Mouse (Mus musculus): ENCODE measurements around the gene Nckap5. TPM values are rescaled to one million over a fixed set of nuclear protein-coding genes. Genes with fewer than 3 reads are reported as not detected.

The Nckap5 gene
- polyA plus RNA-seq, 1 experiment, result 0.49 TPM

DNA sequence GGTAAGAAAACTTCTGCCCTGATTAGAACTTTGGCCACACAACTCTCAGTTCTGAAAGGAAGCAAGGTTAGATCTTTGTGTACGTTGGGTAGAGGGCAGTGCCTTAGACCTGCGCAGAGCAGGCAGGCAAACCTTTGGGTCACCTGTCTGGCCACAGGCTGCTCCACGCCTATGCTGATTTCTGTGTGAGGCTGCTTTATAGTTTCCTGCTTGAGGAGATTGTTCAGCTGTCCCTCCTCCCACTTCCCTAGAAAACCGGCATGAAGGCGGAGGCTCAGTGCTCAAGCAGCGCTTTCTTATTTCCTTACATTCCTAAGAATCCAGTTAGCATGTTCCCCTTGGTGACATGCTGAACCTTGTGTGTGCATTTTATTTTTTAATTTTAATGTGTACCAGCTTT lies 620.4 kb downstream of the Nckap5 start:
- Histone ChIP-seq H3K4me1 (peaks cover 17% of the 10 kb centered on the region), H3K9me3 (peaks cover 5% of the 10 kb centered on the region; the same call in 1 of the 2 replicates), H3K4me3 (replicated peaks) (no peak overlapping the region), H3K36me3 (replicated peaks; ENCODE audit: low read length) (no peaks in the 10 kb centered on the region), H3K27me3 (replicated peaks) (no peaks in the 10 kb centered on the region)
- TF ChIP-seq FLI1 (IDR thresholded peaks at IDR 0.05; ENCODE audit: low read length), result no peak
- TF ChIP-seq GATA1 (IDR thresholded peaks at IDR 0.05; ENCODE audit: borderline replicate concordance, low read length), result no peak

DNA sequence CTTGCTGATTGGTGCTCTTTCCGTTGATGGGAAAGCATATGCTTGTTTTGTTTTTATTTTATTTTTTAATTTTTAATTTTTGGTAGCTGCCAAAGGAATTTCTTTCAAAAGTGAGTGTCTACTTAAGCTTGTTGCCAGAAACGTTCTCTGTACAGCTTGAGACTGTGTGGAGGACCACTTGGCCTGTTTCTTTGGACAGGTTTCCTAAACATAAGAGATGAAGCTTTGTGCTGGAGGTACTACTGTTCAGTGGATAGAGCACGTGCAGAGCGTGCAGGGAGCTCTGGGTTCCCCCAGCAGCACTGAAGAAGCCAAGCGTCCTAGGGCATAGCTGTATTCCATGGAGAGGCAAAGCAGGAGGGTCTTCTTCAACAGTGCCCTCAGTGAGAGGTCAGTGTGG lies 620.9 kb downstream of the Nckap5 start:
- Histone ChIP-seq H3K9me3 (0 out of 2 replicates have a peak, but pooled peaks cover under 1% of the 10 kb centered on the region), H3K27me3 (replicated peaks) (no peaks in the 10 kb centered on the region), H3K4me3 (replicated peaks) (no peak overlapping the region), H3K36me3 (replicated peaks; ENCODE audit: low read length) (no peaks in the 10 kb centered on the region), H3K4me1 (peaks cover 17% of the 10 kb centered on the region)
- no peak for TF ChIP-seq GATA1 (IDR thresholded peaks at IDR 0.05; ENCODE audit: borderline replicate concordance, low read length)
- no peak for TF ChIP-seq FLI1 (IDR thresholded peaks at IDR 0.05; ENCODE audit: low read length)

DNA sequence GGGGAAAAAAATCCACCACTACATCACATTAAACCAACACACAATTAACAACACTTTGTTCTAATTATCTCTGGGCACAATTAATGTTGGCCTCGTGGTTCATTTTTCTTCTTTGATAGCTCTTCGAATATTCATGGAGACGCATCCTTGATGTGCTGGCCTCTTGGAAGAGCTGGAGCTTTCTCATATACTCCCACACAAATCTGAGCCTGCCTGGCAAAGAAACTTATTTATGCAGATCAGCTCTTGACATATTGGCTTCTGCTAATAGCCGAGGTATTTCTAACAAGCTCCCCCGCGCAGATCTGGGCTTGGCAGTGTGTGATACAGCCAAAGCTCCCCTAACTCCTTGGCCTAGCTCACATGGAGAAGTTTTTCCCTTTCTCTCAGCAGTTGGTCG lies 621.5 kb downstream of the Nckap5 start:
- Histone ChIP-seq H3K36me3 (replicated peaks; ENCODE audit: low read length) (no peaks in the 10 kb centered on the region), H3K27me3 (replicated peaks) (no peaks in the 10 kb centered on the region), H3K9me3 (no peaks in the 10 kb centered on the region), H3K4me1 (peaks cover 17% of the 10 kb centered on the region), H3K4me3 (replicated peaks) (no peak overlapping the region)
- TF ChIP-seq FLI1 (IDR thresholded peaks at IDR 0.05; ENCODE audit: low read length), result no peak
- TF ChIP-seq GATA1 (IDR thresholded peaks at IDR 0.05; ENCODE audit: borderline replicate concordance, low read length), result no peak

DNA sequence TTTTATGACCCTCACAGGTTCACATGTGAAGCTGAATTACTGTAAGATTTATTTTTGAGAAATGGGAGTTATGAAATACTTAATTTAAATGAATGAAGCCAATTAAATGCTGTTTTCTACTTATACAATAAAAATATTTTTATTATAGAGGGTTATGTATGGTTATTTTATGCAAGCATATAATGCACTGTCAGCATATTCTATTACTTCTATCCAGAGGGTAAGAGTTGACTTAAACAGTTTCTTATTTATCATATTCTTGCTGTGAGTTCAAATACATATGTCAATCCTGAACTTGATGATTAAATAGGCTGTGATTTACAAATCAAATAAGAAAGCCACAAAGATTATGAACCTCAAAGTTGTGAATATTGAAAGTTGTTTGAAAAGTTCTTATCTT lies 633.7 kb downstream of the Nckap5 start:
- no peak for TF ChIP-seq FLI1 (IDR thresholded peaks at IDR 0.05; ENCODE audit: low read length)
- no peak for TF ChIP-seq GATA1 (IDR thresholded peaks at IDR 0.05; ENCODE audit: borderline replicate concordance, low read length)
- no peaks in the 10 kb centered on the region for H3K36me3 ChIP-seq (replicated peaks; ENCODE audit: low read length)
- H3K4me3 ChIP-seq (replicated peaks), result no peak overlapping the region

DNA sequence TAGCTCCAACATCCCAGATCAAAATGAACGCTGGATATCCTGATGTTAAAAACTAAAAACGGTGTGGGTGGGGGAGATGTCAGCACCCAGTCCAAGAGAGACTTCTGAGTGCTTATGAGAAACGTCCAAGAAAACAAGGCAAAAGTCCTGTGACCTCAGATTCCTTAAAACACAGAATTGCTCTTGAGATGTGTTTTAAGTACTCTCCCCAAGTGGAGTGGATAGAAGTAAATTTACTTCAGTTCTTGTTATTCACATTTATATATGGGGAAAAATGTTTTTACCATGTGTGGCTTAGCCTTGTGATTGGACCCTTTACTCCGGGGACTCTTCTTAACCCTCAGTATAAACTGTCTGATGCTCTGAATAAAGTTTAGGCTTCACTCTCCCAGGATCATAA lies 640.2 kb downstream of the Nckap5 start:
- TF ChIP-seq FLI1 (IDR thresholded peaks at IDR 0.05; ENCODE audit: low read length) (no peak), GATA1 (IDR thresholded peaks at IDR 0.05; ENCODE audit: borderline replicate concordance, low read length) (no peak)
- no peaks in the 10 kb centered on the region for H3K36me3 ChIP-seq (replicated peaks; ENCODE audit: low read length)
- no peaks in the 10 kb centered on the region for H3K27me3 ChIP-seq (replicated peaks)
- H3K4me3 ChIP-seq (replicated peaks), result no peak overlapping the region
- H3K9me3 ChIP-seq, result 0 out of 2 replicates have a peak, but pooled peaks cover 7% of the 10 kb centered on the region
- no peaks in the 10 kb centered on the region; the same call in 1 of the 2 replicates for H3K4me1 ChIP-seq

More for the DNA sequence above, 633.7 kb downstream of the Nckap5 start:
- H3K4me1 ChIP-seq, result peaks cover 7% of the 10 kb centered on the region
- H3K27me3 ChIP-seq (replicated peaks), result no peaks in the 10 kb centered on the region
- 0 out of 2 replicates have a peak, but pooled peaks cover 7% of the 10 kb centered on the region for H3K9me3 ChIP-seq

DNA sequence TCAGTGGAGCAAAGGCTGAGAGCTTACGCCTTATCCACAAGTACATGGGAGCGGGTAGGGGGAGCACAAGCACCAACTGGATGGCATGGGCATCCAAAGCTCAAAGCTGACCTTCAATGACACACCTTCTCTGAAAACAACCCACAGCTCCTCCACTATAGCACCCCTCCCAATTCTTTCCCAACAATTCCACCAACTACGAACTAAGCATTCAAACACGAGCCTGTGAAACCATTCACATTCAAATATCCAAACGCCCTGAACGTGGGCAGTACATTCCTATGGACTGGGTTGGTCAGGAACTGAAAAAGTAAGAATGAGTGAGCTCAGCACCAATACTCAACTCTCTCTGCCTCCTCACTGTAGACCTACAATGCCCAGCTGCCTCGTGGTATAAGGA lies 646.8 kb downstream of the Nckap5 start:
- Histone ChIP-seq H3K9me3 (peaks cover 8% of the 10 kb centered on the region; the same call in 1 of the 2 replicates), H3K4me1 (no peaks in the 10 kb centered on the region), H3K4me3 (replicated peaks) (peak overlapping the region; percentile 38), H3K36me3 (replicated peaks; ENCODE audit: low read length) (no peaks in the 10 kb centered on the region), H3K27me3 (replicated peaks) (no peaks in the 10 kb centered on the region)
- no peak for TF ChIP-seq GATA1 (IDR thresholded peaks at IDR 0.05; ENCODE audit: borderline replicate concordance, low read length)
- TF ChIP-seq FLI1 (IDR thresholded peaks at IDR 0.05; ENCODE audit: low read length), result no peak

DNA sequence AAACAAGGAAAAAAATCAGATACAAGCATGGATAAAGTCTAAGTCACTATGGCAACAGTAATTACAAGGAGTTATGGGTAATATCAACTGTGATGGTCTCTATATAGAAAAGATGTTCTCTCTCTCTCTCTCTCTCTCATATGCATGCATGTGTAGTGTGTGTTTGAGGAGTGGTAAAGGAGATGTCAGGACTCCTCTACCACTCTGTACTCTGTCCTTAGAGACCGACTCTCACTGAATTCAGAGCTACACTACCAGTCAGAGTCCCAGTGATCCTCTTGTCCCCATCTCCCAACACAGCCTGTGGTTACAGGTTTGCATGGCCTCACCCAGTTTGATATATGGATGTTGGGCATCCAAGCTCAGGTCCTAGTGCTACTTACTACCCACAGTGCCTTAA lies 662.0 kb downstream of the Nckap5 start:
- Histone ChIP-seq H3K9me3 (0 out of 2 replicates have a peak, but pooled peaks cover 3% of the 10 kb centered on the region), H3K36me3 (replicated peaks; ENCODE audit: low read length) (no peaks in the 10 kb centered on the region), H3K4me1 (no peaks in the 10 kb centered on the region), H3K4me3 (replicated peaks) (no peak overlapping the region), H3K27me3 (replicated peaks) (no peaks in the 10 kb centered on the region)
- TF ChIP-seq GATA1 (IDR thresholded peaks at IDR 0.05; ENCODE audit: borderline replicate concordance, low read length), result no peak
- TF ChIP-seq FLI1 (IDR thresholded peaks at IDR 0.05; ENCODE audit: low read length), result no peak

DNA sequence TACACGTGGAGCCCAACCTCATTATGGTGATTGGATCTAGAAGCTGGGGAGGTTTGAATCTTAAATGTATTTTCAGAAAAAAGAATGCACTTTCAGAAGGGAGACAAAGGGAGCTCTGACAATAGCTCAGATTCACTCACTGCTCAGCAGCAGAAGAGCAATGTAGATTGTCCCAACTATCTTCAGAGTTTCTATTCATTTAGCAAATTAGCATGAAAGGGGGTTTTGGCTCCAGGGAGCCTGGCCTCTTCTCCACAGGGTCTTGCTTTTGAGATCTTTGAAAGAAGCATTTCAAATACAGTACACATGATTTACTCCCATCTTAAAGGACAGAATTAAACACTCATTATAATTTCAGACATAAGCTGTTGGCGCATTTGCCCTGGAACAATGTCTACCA lies 662.5 kb downstream of the Nckap5 start:
- no peak overlapping the region for H3K4me3 ChIP-seq (replicated peaks)
- TF ChIP-seq FLI1 (IDR thresholded peaks at IDR 0.05; ENCODE audit: low read length) (no peak), GATA1 (IDR thresholded peaks at IDR 0.05; ENCODE audit: borderline replicate concordance, low read length) (no peak)
- no peaks in the 10 kb centered on the region for H3K4me1 ChIP-seq
- no peaks in the 10 kb centered on the region for H3K36me3 ChIP-seq (replicated peaks; ENCODE audit: low read length)
- H3K9me3 ChIP-seq, result no peaks in the 10 kb centered on the region
- H3K27me3 ChIP-seq (replicated peaks), result no peaks in the 10 kb centered on the region

DNA sequence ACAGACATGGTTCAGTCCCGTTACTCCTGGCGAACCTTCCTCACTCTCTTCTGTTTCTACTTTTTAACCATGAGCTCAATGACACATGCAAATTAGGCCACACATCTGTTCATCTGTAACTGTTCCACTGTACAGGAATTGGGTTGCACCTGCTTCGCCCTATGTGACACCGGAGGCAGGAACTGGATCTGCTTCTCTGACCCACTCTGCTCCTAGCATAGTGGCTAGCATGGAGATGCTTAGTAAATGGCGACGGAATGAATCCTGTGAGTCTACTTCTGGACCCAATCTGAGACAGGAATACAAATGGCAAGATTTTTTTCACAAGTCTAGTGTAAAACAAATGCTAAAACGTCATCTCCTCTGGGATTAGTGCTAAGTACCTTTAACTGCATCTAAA lies 663.1 kb downstream of the Nckap5 start:
- no peaks in the 10 kb centered on the region for H3K4me1 ChIP-seq
- H3K27me3 ChIP-seq (replicated peaks), result no peaks in the 10 kb centered on the region
- TF ChIP-seq FLI1 (IDR thresholded peaks at IDR 0.05; ENCODE audit: low read length) (no peak), GATA1 (IDR thresholded peaks at IDR 0.05; ENCODE audit: borderline replicate concordance, low read length) (no peak)
- no peaks in the 10 kb centered on the region for H3K9me3 ChIP-seq
- H3K4me3 ChIP-seq (replicated peaks), result no peak overlapping the region
- H3K36me3 ChIP-seq (replicated peaks; ENCODE audit: low read length), result no peaks in the 10 kb centered on the region

DNA sequence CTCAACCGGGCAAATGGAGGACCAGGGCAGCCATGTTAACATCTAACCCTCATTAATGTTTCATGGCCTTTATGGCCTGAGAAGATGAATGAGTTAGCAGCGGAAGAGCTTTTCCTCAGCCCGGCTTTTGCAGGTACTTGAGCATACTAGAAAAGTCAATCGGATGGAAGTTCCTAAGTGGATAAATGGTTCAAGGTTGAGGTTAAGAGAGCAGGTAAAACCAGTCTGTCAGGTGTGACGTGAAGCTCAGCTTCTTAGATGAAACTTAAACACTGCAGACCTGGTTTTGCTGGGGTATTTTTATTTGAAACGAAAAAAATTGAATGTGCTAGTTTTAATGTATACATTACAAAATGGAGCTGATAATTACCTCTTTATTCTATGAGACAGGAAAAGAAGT lies 671.3 kb downstream of the Nckap5 start:
- H3K4me3 ChIP-seq (replicated peaks), result no peak overlapping the region
- no peaks in the 10 kb centered on the region for H3K36me3 ChIP-seq (replicated peaks; ENCODE audit: low read length)
- TF ChIP-seq GATA1 (IDR thresholded peaks at IDR 0.05; ENCODE audit: borderline replicate concordance, low read length) (no peak), FLI1 (IDR thresholded peaks at IDR 0.05; ENCODE audit: low read length) (no peak)
- H3K4me1 ChIP-seq, result peaks cover 4% of the 10 kb centered on the region; the same call in 1 of the 2 replicates
- H3K9me3 ChIP-seq, result 0 out of 2 replicates have a peak, but pooled peaks cover 3% of the 10 kb centered on the region
- H3K27me3 ChIP-seq (replicated peaks), result no peaks in the 10 kb centered on the region

DNA sequence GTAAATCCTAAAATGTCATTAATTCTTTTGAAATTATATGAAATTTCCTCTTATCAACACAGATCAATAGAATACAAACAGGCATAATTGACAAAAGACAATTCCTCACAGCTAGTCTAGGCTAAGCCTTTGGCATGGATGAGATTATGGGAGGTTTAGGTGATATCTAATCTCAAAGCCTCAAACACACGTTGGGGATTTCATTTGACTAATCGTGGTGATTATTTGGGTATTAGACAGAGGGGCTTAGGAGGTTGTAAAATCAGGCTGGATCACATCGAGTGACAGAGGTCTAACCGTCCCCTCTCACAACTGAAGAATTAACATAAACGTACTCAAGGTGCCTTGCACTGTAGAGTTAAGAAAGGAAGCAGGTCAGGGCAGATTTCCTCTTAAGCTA lies 674.8 kb downstream of the Nckap5 start:
- Histone ChIP-seq H3K27me3 (replicated peaks) (no peaks in the 10 kb centered on the region), H3K36me3 (replicated peaks; ENCODE audit: low read length) (no peaks in the 10 kb centered on the region), H3K4me3 (replicated peaks) (no peak overlapping the region), H3K4me1 (peaks cover 20% of the 10 kb centered on the region), H3K9me3 (peaks cover 11% of the 10 kb centered on the region)
- no peak for TF ChIP-seq GATA1 (IDR thresholded peaks at IDR 0.05; ENCODE audit: borderline replicate concordance, low read length)

Measured in megakaryocyte, embryonic 14.5 days (primary cell).